Comparison of ENCODE assay signal across 9 mouse cellular contexts in the genomic region with DNA sequence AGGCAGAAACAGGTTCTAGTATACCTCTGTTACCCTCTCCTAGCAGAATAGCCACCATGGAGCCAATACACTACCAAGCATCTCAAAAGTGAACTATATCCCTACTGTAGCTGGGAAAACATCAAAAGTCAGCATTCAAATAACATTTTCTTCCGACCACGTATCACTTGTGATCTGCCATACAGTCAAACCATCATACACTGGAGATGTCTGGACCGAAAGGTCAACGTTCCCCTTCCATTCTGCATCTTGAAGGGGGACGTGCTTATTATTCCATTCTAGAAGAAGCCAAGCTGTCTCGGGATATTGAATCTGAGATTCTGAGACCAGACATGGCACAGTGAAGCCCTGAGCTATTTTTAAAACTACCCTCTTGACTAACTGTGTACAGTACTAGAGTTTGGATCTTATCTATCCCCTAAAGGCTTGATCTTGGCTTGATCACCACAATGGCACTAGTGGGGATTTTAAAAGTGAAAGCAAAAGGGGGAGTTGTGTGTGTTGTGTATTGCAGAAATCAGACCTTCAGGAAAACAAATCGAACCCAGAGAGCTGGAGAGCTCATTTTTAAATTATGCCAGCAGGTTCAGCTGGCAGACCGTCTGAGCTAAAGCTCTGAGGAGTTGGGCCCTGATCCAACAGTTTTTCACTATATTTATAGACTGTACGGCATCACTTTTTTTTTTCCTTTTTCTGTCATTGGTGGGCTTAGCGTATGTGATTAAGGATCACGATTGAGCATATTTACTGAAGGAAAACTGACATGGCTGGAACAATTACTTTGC.
DNase-seq lines count a peak whose midpoint lies in the region; ATAC-seq and TF ChIP-seq lines count a peak whose summit lies in the region.
"Had no signal": no experiment of that assay in that cellular context is flagged by ENCODE, and none has a peak within 500 bp of the region (broad histone marks: within the 10 kb centered on the region; RNA-seq: fewer than 3 reads in every experiment).

No protein-coding gene starts in this region.

- TF ChIP-seq CTCF in heart, adult 2 months (IDR thresholded peaks at IDR 0.05) = no peak
- no peak for TF ChIP-seq CTCF in midbrain, postnatal 0 days (IDR thresholded peaks at IDR 0.05)

- H3K9ac ChIP-seq in heart, adult 2 months (ENCODE audit: low read depth, low read length) = peak overlapping the region; percentile 24
- H3K9ac ChIP-seq in midbrain, postnatal 0 days (replicated peaks; ENCODE audit: low read length, poor library complexity, severe bottlenecking) = no peak overlapping the region
- no peak overlapping the region for H3K9ac ChIP-seq in midbrain, embryonic 13.5 days (replicated peaks)
- no peak overlapping the region for H3K9ac ChIP-seq in embryonic facial prominence, embryonic 15.5 days
- H3K9ac ChIP-seq in stomach, embryonic 16.5 days (ENCODE audit: low read length) = no peak overlapping the region

- H3K79me2 ChIP-seq in heart, adult 2 months (replicated peaks; ENCODE audit: control insufficient read depth, insufficient read depth, low read length) = no peaks in the 10 kb centered on the region

- no peaks in the 10 kb centered on the region for H3K36me3 ChIP-seq in heart, adult 2 months (ENCODE audit: control insufficient read depth, insufficient read depth, low read length)
- no peaks in the 10 kb centered on the region for H3K36me3 ChIP-seq in midbrain, postnatal 0 days (ENCODE audit: insufficient read depth, low read length)
- no peaks in the 10 kb centered on the region for H3K36me3 ChIP-seq in midbrain, embryonic 13.5 days
- no peaks in the 10 kb centered on the region for H3K36me3 ChIP-seq in embryonic facial prominence, embryonic 15.5 days
- H3K36me3 ChIP-seq in stomach, embryonic 16.5 days (ENCODE audit: control insufficient read depth, insufficient read depth, low read length) = no peaks in the 10 kb centered on the region

- peak in 1 of 2 experiments; percentile 10 for DNase-seq in heart, adult 2 months
- no peak for DNase-seq in heart, adult 8-10 months (ENCODE audit: low spot score)
- peak; percentile 67 for DNase-seq in midbrain, postnatal 0 days (ENCODE audit: low spot score)
- DNase-seq in ovary, postnatal 36 days (ENCODE audit: low spot score) = no peak
- DNase-seq: kidney, postnatal 10 days had no signal

- no peaks in the 10 kb centered on the region for H3K27me3 ChIP-seq in heart, adult 2 months (ENCODE audit: control insufficient read depth, insufficient read depth, low read length)
- no peaks in the 10 kb centered on the region for H3K27me3 ChIP-seq in midbrain, postnatal 0 days (ENCODE audit: insufficient read depth, low read length)
- no peaks in the 10 kb centered on the region for H3K27me3 ChIP-seq in midbrain, embryonic 13.5 days
- no peaks in the 10 kb centered on the region for H3K27me3 ChIP-seq in embryonic facial prominence, embryonic 15.5 days
- H3K27me3 ChIP-seq in stomach, embryonic 16.5 days (ENCODE audit: control insufficient read depth, insufficient read depth, low read length) = no peaks in the 10 kb centered on the region

- no peak for TF ChIP-seq EP300 in heart, adult 2 months (IDR thresholded peaks at IDR 0.05; ENCODE audit: insufficient read depth, low read depth, low read length)

- no peak for TF ChIP-seq POLR2A in heart, adult 2 months (IDR thresholded peaks at IDR 0.05; ENCODE audit: insufficient read depth, low read depth, low read length)

- H3K4me3 ChIP-seq in heart, adult 2 months = peak overlapping the region; percentile 32
- no peak overlapping the region for H3K4me3 ChIP-seq in midbrain, postnatal 0 days (ENCODE audit: low read depth, low read length)
- no peak overlapping the region for H3K4me3 ChIP-seq in midbrain, embryonic 13.5 days (replicated peaks)
- H3K4me3 ChIP-seq in embryonic facial prominence, embryonic 15.5 days (replicated peaks) = peak overlapping the region; percentile 13; the same call in 1 of the 2 replicates
- 0 out of 2 replicates have a peak overlapping the region, but pooled peaks have one; percentile 12 for H3K4me3 ChIP-seq in stomach, embryonic 16.5 days (replicated peaks; ENCODE audit: low read length)

- no peak for ATAC-seq in midbrain, postnatal 0 days (ENCODE audit: low FRiP score)
- ATAC-seq in midbrain, embryonic 13.5 days = no peak
- no peak for ATAC-seq in embryonic facial prominence, embryonic 15.5 days (ENCODE audit: insufficient number of reproducible peaks, low FRiP score, low TSS enrichment, low read depth)
- ATAC-seq in stomach, embryonic 16.5 days (ENCODE audit: insufficient read depth, low FRiP score) = no peak
- no peak for ATAC-seq in megakaryocyte-erythroid progenitor cell, adult 5-6 weeks (replicated peaks; ENCODE audit: low FRiP score, low TSS enrichment, poor library complexity, severe bottlenecking)

- intact Hi-C loops in heart, adult 2 months (cut with DNase I) = no loop called here

- peaks cover 1% of the 10 kb centered on the region for H3K4me1 ChIP-seq in heart, adult 2 months (ENCODE audit: control insufficient read depth, insufficient read depth, low read length)
- no peaks in the 10 kb centered on the region for H3K4me1 ChIP-seq in midbrain, postnatal 0 days (ENCODE audit: insufficient read depth, low read length)
- no peaks in the 10 kb centered on the region for H3K4me1 ChIP-seq in midbrain, embryonic 13.5 days (replicated peaks)
- H3K4me1 ChIP-seq in embryonic facial prominence, embryonic 15.5 days = no peaks in the 10 kb centered on the region
- H3K4me1 ChIP-seq in stomach, embryonic 16.5 days (ENCODE audit: control insufficient read depth, insufficient read depth, low read length) = peaks cover 5% of the 10 kb centered on the region; the same call in 1 of the 2 replicates

- 53% methylated on average over 11 of the region's 11 CpGs for WGBS in heart, adult 2 months
- 73% methylated on average over 11 of the region's 11 CpGs for WGBS in midbrain, postnatal 0 days
- WGBS in midbrain, embryonic 13.5 days = 86% methylated on average over 11 of the region's 11 CpGs
- WGBS in embryonic facial prominence, embryonic 15.5 days = 63% methylated on average over 11 of the region's 11 CpGs
- WGBS in stomach, embryonic 16.5 days = 66% methylated on average over 11 of the region's 11 CpGs

- no peak overlapping the region for H3K27ac ChIP-seq in heart, adult 2 months
- H3K27ac ChIP-seq in midbrain, postnatal 0 days (ENCODE audit: low read depth, low read length) = peak overlapping the region; percentile 12; the same call in 1 of the 2 replicates
- H3K27ac ChIP-seq in midbrain, embryonic 13.5 days = no peak overlapping the region
- H3K27ac ChIP-seq in embryonic facial prominence, embryonic 15.5 days (replicated peaks) = 0 out of 2 replicates have a peak overlapping the region, but pooled peaks have one; percentile 17
- H3K27ac ChIP-seq in stomach, embryonic 16.5 days (ENCODE audit: low read length) = 0 out of 2 replicates have a peak overlapping the region, but pooled peaks have one; percentile 6

- H3K9me3 ChIP-seq in midbrain, postnatal 0 days (ENCODE audit: low read length) = no peaks in the 10 kb centered on the region
- no peaks in the 10 kb centered on the region for H3K9me3 ChIP-seq in midbrain, embryonic 13.5 days
- H3K9me3 ChIP-seq in embryonic facial prominence, embryonic 15.5 days (replicated peaks) = no peaks in the 10 kb centered on the region
- no peaks in the 10 kb centered on the region for H3K9me3 ChIP-seq in stomach, embryonic 16.5 days (replicated peaks; ENCODE audit: control insufficient read depth, low read length)

- H3K4me2 ChIP-seq in midbrain, postnatal 0 days (ENCODE audit: low read depth, low read length, poor library complexity, severe bottlenecking) = no peak overlapping the region
- no peak overlapping the region for H3K4me2 ChIP-seq in midbrain, embryonic 13.5 days (replicated peaks)
- H3K4me2 ChIP-seq in embryonic facial prominence, embryonic 15.5 days (replicated peaks) = peak overlapping the region; percentile 32; the same call in 1 of the 2 replicates
- peak overlapping the region; percentile 34 for H3K4me2 ChIP-seq in stomach, embryonic 16.5 days (ENCODE audit: low read depth, low read length)

Comparison
In these comparisons a context has a peak if more than half of its experiments do, and no peak if none do; other contexts are left out.
1. H3K27ac ChIP-seq: peak in midbrain, postnatal 0 days (single experiment), embryonic facial prominence, embryonic 15.5 days (single experiment) and stomach, embryonic 16.5 days (single experiment); none in heart, adult 2 months (single experiment) and midbrain, embryonic 13.5 days (single experiment).
2. H3K4me3 ChIP-seq: peak in heart, adult 2 months (single experiment), embryonic facial prominence, embryonic 15.5 days (single experiment) and stomach, embryonic 16.5 days (single experiment); none in midbrain, postnatal 0 days (single experiment) and midbrain, embryonic 13.5 days (single experiment).
3. H3K4me2 ChIP-seq: peak in embryonic facial prominence, embryonic 15.5 days (single experiment) and stomach, embryonic 16.5 days (single experiment); none in midbrain, postnatal 0 days (single experiment) and midbrain, embryonic 13.5 days (single experiment).